Comparison of ENCODE assay signal across 15 mouse cellular contexts in the genomic region with DNA sequence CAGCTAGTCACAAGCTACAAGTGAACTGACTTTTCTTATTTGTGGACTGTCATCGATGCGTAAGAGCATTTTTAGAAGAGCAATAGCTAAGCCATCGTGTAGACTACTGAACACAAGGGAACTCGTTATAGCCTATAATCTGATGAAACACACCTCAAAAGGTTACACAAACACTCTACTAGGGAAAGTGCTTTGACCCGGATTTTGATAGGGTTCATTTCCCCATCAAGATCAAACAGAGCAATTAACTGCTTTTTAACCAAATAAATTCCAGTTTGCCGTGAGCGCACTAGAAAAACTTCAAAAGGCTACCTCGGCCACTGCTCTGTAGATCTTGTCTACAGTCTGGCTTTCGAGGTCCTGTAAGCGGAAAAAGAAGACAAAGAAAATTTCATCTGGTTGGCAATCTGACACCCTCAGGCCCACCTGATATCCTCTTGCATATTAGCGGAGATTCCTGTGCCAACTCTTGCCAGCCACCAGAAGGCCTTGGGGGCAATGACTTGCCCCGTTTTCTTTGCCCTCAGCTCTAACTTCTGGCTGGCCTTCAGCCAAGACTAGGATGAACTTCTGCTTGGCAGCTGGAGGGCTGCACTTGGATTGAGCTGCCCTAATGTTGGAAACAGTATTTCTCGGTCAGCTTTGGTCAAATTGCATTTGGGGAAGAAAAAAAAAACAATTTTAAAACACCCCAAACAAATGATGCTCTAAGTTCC.
DNase-seq lines count a peak whose midpoint lies in the region; ATAC-seq lines count a peak whose summit lies in the region.
"Had no signal": no experiment of that assay in that cellular context is flagged by ENCODE, and none has a peak within 500 bp of the region (broad histone marks: within the 10 kb centered on the region; RNA-seq: fewer than 3 reads in every experiment).

No protein-coding gene starts in this region.

- no peak for ATAC-seq in lung, embryonic 15.5 days (ENCODE audit: borderline replicate concordance, extremely low read depth, low FRiP score, low TSS enrichment)
- ATAC-seq in kidney, embryonic 15.5 days (replicated peaks; ENCODE audit: low FRiP score) = peak; percentile 35; the same call in 1 of the 2 replicates
- ATAC-seq in stomach, embryonic 16.5 days (ENCODE audit: insufficient read depth, low FRiP score) = no peak
- ATAC-seq: inflammation-experienced regulatory T-cells, adult 6 months; midbrain, embryonic 15.5 days had no signal

- DNase-seq in adrenal gland, postnatal 36 days = peak; percentile 51 to 54
- no peak for DNase-seq in adrenal gland, postnatal 10 days
- no peak for DNase-seq in lung, postnatal 14 days
- no peak for DNase-seq in left cerebral cortex, postnatal 25 days (ENCODE audit: low spot score in 2 of 2)
- no peak for DNase-seq in testis, postnatal 14 days (ENCODE audit: low spot score)
- DNase-seq: cerebellum, postnatal 25 days; retina, postnatal 1 day had no signal

- H3K4me3 ChIP-seq in lung, embryonic 15.5 days = no peak overlapping the region
- H3K4me3 ChIP-seq in kidney, embryonic 15.5 days (replicated peaks) = no peak overlapping the region
- H3K4me3 ChIP-seq in stomach, embryonic 16.5 days (replicated peaks; ENCODE audit: low read length) = no peak overlapping the region
- H3K4me3 ChIP-seq: erythroblast, embryonic 14.5 days; heart, adult 2 months; midbrain, embryonic 15.5 days had no signal

- no peaks in the 10 kb centered on the region for H3K27me3 ChIP-seq in lung, embryonic 15.5 days
- H3K27me3 ChIP-seq in kidney, embryonic 15.5 days = no peaks in the 10 kb centered on the region
- H3K27me3 ChIP-seq in stomach, embryonic 16.5 days (ENCODE audit: control insufficient read depth, insufficient read depth, low read length) = no peaks in the 10 kb centered on the region
- H3K27me3 ChIP-seq: midbrain, embryonic 15.5 days had no signal

- H3K4me1 ChIP-seq in lung, embryonic 15.5 days = peaks cover 71% of the 10 kb centered on the region
- H3K4me1 ChIP-seq in kidney, embryonic 15.5 days = peaks cover 71% of the 10 kb centered on the region
- peaks cover 36% of the 10 kb centered on the region for H3K4me1 ChIP-seq in stomach, embryonic 16.5 days (ENCODE audit: control insufficient read depth, insufficient read depth, low read length)

- H3K4me2 ChIP-seq in lung, embryonic 15.5 days = no peak overlapping the region
- no peak overlapping the region for H3K4me2 ChIP-seq in kidney, embryonic 15.5 days
- H3K4me2 ChIP-seq in stomach, embryonic 16.5 days (ENCODE audit: low read depth, low read length) = no peak overlapping the region
- H3K4me2 ChIP-seq: midbrain, embryonic 15.5 days had no signal

- H3K9ac ChIP-seq in lung, embryonic 15.5 days = no peak overlapping the region
- no peak overlapping the region for H3K9ac ChIP-seq in kidney, embryonic 15.5 days
- H3K9ac ChIP-seq in stomach, embryonic 16.5 days (ENCODE audit: low read length) = no peak overlapping the region
- H3K9ac ChIP-seq: midbrain, embryonic 15.5 days had no signal

- WGBS in lung, embryonic 15.5 days = 46% methylated on average over 13 of the region's 13 CpGs
- WGBS in kidney, embryonic 15.5 days = 29% methylated on average over 13 of the region's 13 CpGs
- 59% methylated on average over 13 of the region's 13 CpGs for whole genome bisulfite sequencing in stomach, embryonic 16.5 days

- intact Hi-C loops in left cerebral cortex, postnatal 25 days (cut with DNase I) = no loop called here

- peak overlapping the region; percentile 32; the same call in 1 of the 2 replicates for H3K27ac ChIP-seq in lung, embryonic 15.5 days
- peak overlapping the region; percentile 20 for H3K27ac ChIP-seq in kidney, embryonic 15.5 days
- peak overlapping the region; percentile 55; the same call in 1 of the 2 replicates for H3K27ac ChIP-seq in stomach, embryonic 16.5 days (ENCODE audit: low read length)
- H3K27ac ChIP-seq: heart, adult 2 months; macrophage; midbrain, embryonic 15.5 days had no signal

- no peaks in the 10 kb centered on the region for H3K36me3 ChIP-seq in lung, embryonic 15.5 days
- H3K36me3 ChIP-seq in kidney, embryonic 15.5 days = no peaks in the 10 kb centered on the region
- H3K36me3 ChIP-seq in stomach, embryonic 16.5 days (ENCODE audit: control insufficient read depth, insufficient read depth, low read length) = no peaks in the 10 kb centered on the region
- H3K36me3 ChIP-seq: midbrain, embryonic 15.5 days had no signal

- no peaks in the 10 kb centered on the region for H3K9me3 ChIP-seq in lung, embryonic 15.5 days
- H3K9me3 ChIP-seq in kidney, embryonic 15.5 days (replicated peaks) = no peaks in the 10 kb centered on the region
- no peaks in the 10 kb centered on the region for H3K9me3 ChIP-seq in stomach, embryonic 16.5 days (replicated peaks; ENCODE audit: control insufficient read depth, low read length)
- H3K9me3 ChIP-seq: midbrain, embryonic 15.5 days had no signal

Comparison
In these comparisons a context has a peak if more than half of its experiments do, and no peak if none do; other contexts are left out.
1. DNase-seq: peak in adrenal gland, postnatal 36 days (2 of 2); none in adrenal gland, postnatal 10 days (single experiment), lung, postnatal 14 days (single experiment), left cerebral cortex, postnatal 25 days (0 of 2) and testis, postnatal 14 days (single experiment).
2. Peak in every context shown above with its lines, with median percentiles within 50 percentile points of each other: H3K27ac ChIP-seq.